In genomic region chr6:72506104-72506503, GRCm38 (mm10) we compare ENCODE assay signal across 21 mouse cellular contexts. TPM values are rescaled to one million over a fixed set of nuclear protein-coding genes. Genes with fewer than 3 reads are reported as not detected.
A peak's percentile ranks its signal among the peaks of the same experiment; 100 is the strongest.
DNase-seq lines count a peak whose midpoint lies in the region; ATAC-seq and TF ChIP-seq lines count a peak whose summit lies in the region.
"Had no signal": no experiment of that assay in that cellular context is flagged by ENCODE, and none has a peak within 500 bp of the region (broad histone marks: within the 10 kb centered on the region; RNA-seq: fewer than 3 reads in every experiment).

No protein-coding gene starts in this region.

- no peak overlapping the region for H3K4me2 ChIP-seq in kidney, embryonic 16.5 days (replicated peaks; ENCODE audit: low read depth, low read length)
- H3K4me2 ChIP-seq: forebrain, embryonic 13.5 days; heart, embryonic 12.5 days; hindbrain, embryonic 15.5 days had no signal

- H3K9ac ChIP-seq in kidney, embryonic 16.5 days (replicated peaks; ENCODE audit: low read length), result no peak overlapping the region
- H3K9ac ChIP-seq: forebrain, embryonic 13.5 days; forebrain, postnatal 0 days; heart, embryonic 12.5 days; hindbrain, embryonic 15.5 days had no signal

- H3K36me3 ChIP-seq in kidney, adult 2 months (ENCODE audit: control insufficient read depth, insufficient read depth, low read length), result no peaks in the 10 kb centered on the region
- H3K36me3 ChIP-seq in kidney, embryonic 16.5 days (ENCODE audit: insufficient read depth, low read length), result no peaks in the 10 kb centered on the region
- no peaks in the 10 kb centered on the region for H3K36me3 ChIP-seq in heart, embryonic 10.5 days
- H3K36me3 ChIP-seq: embryonic facial prominence, embryonic 10.5 days; heart, embryonic 12.5 days; hindbrain, embryonic 15.5 days had no signal

- H3K4me3 ChIP-seq in kidney, adult 2 months (ENCODE audit: insufficient read depth, low read depth, low read length), result no peak overlapping the region
- no peak overlapping the region for H3K4me3 ChIP-seq in kidney, embryonic 16.5 days (ENCODE audit: low read length)
- no peak overlapping the region for H3K4me3 ChIP-seq in heart, embryonic 10.5 days
- H3K4me3 ChIP-seq: embryonic facial prominence, embryonic 10.5 days; forebrain, embryonic 13.5 days; heart, adult 2 months; heart, embryonic 12.5 days; hindbrain, embryonic 15.5 days had no signal

- ATAC-seq in kidney, embryonic 16.5 days (ENCODE audit: low FRiP score, low TSS enrichment), result no peak
- ATAC-seq: forebrain, embryonic 13.5 days; forebrain, postnatal 0 days had no signal

- 74% methylated on average over 1 of the region's 1 CpGs for WGBS in kidney, adult 2 months
- WGBS in kidney, embryonic 16.5 days, result 73% methylated on average over 1 of the region's 1 CpGs
- 71% methylated on average over 1 of the region's 1 CpGs for whole genome bisulfite sequencing in heart, embryonic 10.5 days

- TF ChIP-seq CTCF in kidney, adult 2 months (conservative IDR thresholded peaks at IDR 0.05; ENCODE audit: insufficient read depth, insufficient read length, low read depth, low read length), result no peak

- peak; percentile 50 for DNase-seq in adrenal gland, adult 2 months
- no peak for DNase-seq in adrenal gland, adult 18-20 months (ENCODE audit: low spot score in 2 of 2)
- peak; percentile 72 for DNase-seq in kidney, adult 2 months
- DNase-seq in kidney, postnatal 10 days, result no peak
- peak; percentile 42 to 51 for DNase-seq in kidney, postnatal 36 days
- no peak for DNase-seq in heart, embryonic 10.5 days (ENCODE audit: low spot score)
- DNase-seq: cerebellum, adult 18-20 months; cerebellum, adult 9-11 months; cerebellum, postnatal 36 days; forebrain, postnatal 0 days; gastrocnemius, postnatal 14 days; heart, adult 2 months; heart, postnatal 36 days had no signal

- no peaks in the 10 kb centered on the region for H3K9me3 ChIP-seq in kidney, embryonic 16.5 days (ENCODE audit: low read length)
- H3K9me3 ChIP-seq in heart, embryonic 10.5 days, result no peaks in the 10 kb centered on the region
- H3K9me3 ChIP-seq: embryonic facial prominence, embryonic 10.5 days; forebrain, embryonic 13.5 days; heart, embryonic 12.5 days; hindbrain, embryonic 15.5 days had no signal

- H3K27ac ChIP-seq in kidney, adult 2 months (ENCODE audit: insufficient read depth, low read depth, low read length), result peak overlapping the region; percentile 96
- H3K27ac ChIP-seq in kidney, embryonic 16.5 days (ENCODE audit: low read length), result no peak overlapping the region
- no peak overlapping the region for H3K27ac ChIP-seq in heart, embryonic 10.5 days
- H3K27ac ChIP-seq: embryonic facial prominence, embryonic 10.5 days; forebrain, embryonic 13.5 days; heart, adult 2 months; hindbrain, embryonic 15.5 days had no signal

- H3K27me3 ChIP-seq in kidney, adult 2 months (replicated peaks; ENCODE audit: control insufficient read depth, insufficient read depth, low read length), result no peaks in the 10 kb centered on the region
- no peaks in the 10 kb centered on the region for H3K27me3 ChIP-seq in kidney, embryonic 16.5 days (ENCODE audit: insufficient read depth, low read length)
- no peaks in the 10 kb centered on the region for H3K27me3 ChIP-seq in heart, embryonic 10.5 days (ENCODE audit: insufficient read depth, poor library complexity, severe bottlenecking)
- H3K27me3 ChIP-seq: forebrain, embryonic 13.5 days; heart, embryonic 12.5 days; hindbrain, embryonic 15.5 days had no signal

- no peak for TF ChIP-seq POLR2A in kidney, adult 2 months (IDR thresholded peaks at IDR 0.05; ENCODE audit: low read depth, low read length)

- H3K4me1 ChIP-seq in kidney, adult 2 months (ENCODE audit: control insufficient read depth, insufficient read depth, low read length), result peaks cover 31% of the 10 kb centered on the region
- peaks cover 14% of the 10 kb centered on the region for H3K4me1 ChIP-seq in kidney, embryonic 16.5 days (ENCODE audit: insufficient read depth, low read length)
- peaks cover 19% of the 10 kb centered on the region for H3K4me1 ChIP-seq in heart, embryonic 10.5 days

RNA-seq across cellular contexts. Expression of gene Sh2d6, which starts 15.4 kb away (rescaled TPM):
- total RNA-seq in adrenal gland, adult 2 months (2021), result under 1 TPM; 0.23 to 0.24 TPM
- polyA plus RNA-seq in adrenal gland, adult 2 months (2012; rRNA removed), result 0.25 and 0.49 TPM in 2 replicates
- total RNA-seq in adrenal gland, adult 18-20 months (2021), result under 1 TPM; 0.26 to 0.27 TPM
- 0.09 and 0.12 TPM in 2 replicates for polyA plus RNA-seq in kidney, adult 2 months (2012; rRNA removed)
- polyA plus RNA-seq in kidney, embryonic 16.5 days (2015; fragmentation: Nextera tagmentation; extraction: Ambion mirVana), result 0.17 TPM in 1 of 2 replicates, not detected in the other
- 0.15 TPM in 1 of 2 replicates, not detected in the other for polyA plus RNA-seq in heart, embryonic 10.5 days (2016; fragmentation: Nextera tagmentation; extraction: Ambion mirVana)
- total RNA-seq: heart, adult 2 months; MEL had no signal
- polyA plus RNA-seq: embryonic facial prominence, embryonic 14.5 days; heart, embryonic 12.5 days; heart, embryonic 16.5 days had no signal

RNA-seq across cellular contexts. Expression of gene Capg, which starts 38.1 kb away (rescaled TPM):
- total RNA-seq in adrenal gland, adult 2 months (2021), result 10 to 100 TPM; 32.2 to 56.3 TPM
- polyA plus RNA-seq in adrenal gland, adult 2 months (2012; rRNA removed), result 38.9 and 41.9 TPM in 2 replicates
- 10 to 100 TPM; 43.1 to 57.0 TPM for total RNA-seq in adrenal gland, adult 18-20 months (2021)
- 64.3 and 70.9 TPM in 2 replicates for polyA plus RNA-seq in kidney, adult 2 months (2012; rRNA removed)
- polyA plus RNA-seq in kidney, embryonic 16.5 days (2015; fragmentation: Nextera tagmentation; extraction: Ambion mirVana), result 83.1 and 94.3 TPM in 2 replicates
- polyA plus RNA-seq in heart, embryonic 10.5 days (2016; fragmentation: Nextera tagmentation; extraction: Ambion mirVana), result 23.2 and 23.8 TPM in 2 replicates

Comparison
In these comparisons a context has a peak if more than half of its experiments do, and no peak if none do; other contexts are left out.
1. DNase-seq: peak in adrenal gland, adult 2 months (single experiment), kidney, adult 2 months (single experiment) and kidney, postnatal 36 days (2 of 2); none in adrenal gland, adult 18-20 months (0 of 2), kidney, postnatal 10 days (single experiment) and heart, embryonic 10.5 days (single experiment).